Mouse (Mus musculus) cerebellum, adult 2 months (tissue): ENCODE measurements around the gene Ecpas. TPM values are rescaled to one million over a fixed set of nuclear protein-coding genes. Genes with fewer than 3 reads are reported as not detected.

Experiments used
- DNase-seq, 2 experiments: peaks; one replicate each; pipeline ENCODE4 v3.0.0; 2021
- H3K27ac ChIP-seq: fragments of 200-500 bp; 2 replicates; pipeline ENCODE4 v1.5.1; 2012; ENCODE audit warnings: low read length, control low read depth, inconsistent platforms; ENCODE audit not compliant: insufficient read depth
- H3K27me3 ChIP-seq: fragments of 200-500 bp; 2 replicates; pipeline ENCODE4 v1.6.1; 2012; ENCODE audit warnings: inconsistent platforms, mild to moderate bottlenecking, low read length, moderate library complexity; ENCODE audit not compliant: control insufficient read depth, insufficient read depth
- H3K4me1 ChIP-seq: fragments of 200-500 bp; 2 replicates; pipeline ENCODE4 v1.6.1; 2011; ENCODE audit warnings: low read length; ENCODE audit not compliant: control insufficient read depth, insufficient read depth
- H3K4me3 ChIP-seq: fragments of 200-500 bp; replicated peaks from 2 replicates; pipeline ENCODE3; 2011; ENCODE audit warnings: mild to moderate bottlenecking, low read depth, low read length, control low read depth; ENCODE audit not compliant: insufficient read depth
- CTCF ChIP-seq: fragments of 200-500 bp; IDR thresholded peaks from 2 replicates; pipeline ENCODE4 v1.5.1; 2011; ENCODE audit warnings: low read depth, mild to moderate bottlenecking, control low read depth, low read length, moderate library complexity, borderline replicate concordance; ENCODE audit not compliant: insufficient read depth
- POLR2A ChIP-seq: fragments of 200-500 bp; IDR thresholded peaks from 2 replicates; pipeline ENCODE4 v1.6.1; 2011; ENCODE audit warnings: low read length, control low read depth, borderline replicate concordance; ENCODE audit not compliant: insufficient read depth
- WGBS: fragments of 180-500 bp; shearing (Covaris S2); methylation state at CpG from one replicate; pipeline ENCODE4 v1.1.7; 2018; 5-methylcytosine and 5-hydroxymethylcytosine counted together
- polyA plus RNA-seq: library from polyadenylated mRNA; depleted of rRNA; stranded (reverse); fragments of >200 nt; gene quantifications from 2 replicates; pipeline ENCODE4 v1.2.3, GENCODE M21; 2012

Ecpas gene
- polyA plus RNA-seq, 1 experiment: 41.8 TPM

DNA sequence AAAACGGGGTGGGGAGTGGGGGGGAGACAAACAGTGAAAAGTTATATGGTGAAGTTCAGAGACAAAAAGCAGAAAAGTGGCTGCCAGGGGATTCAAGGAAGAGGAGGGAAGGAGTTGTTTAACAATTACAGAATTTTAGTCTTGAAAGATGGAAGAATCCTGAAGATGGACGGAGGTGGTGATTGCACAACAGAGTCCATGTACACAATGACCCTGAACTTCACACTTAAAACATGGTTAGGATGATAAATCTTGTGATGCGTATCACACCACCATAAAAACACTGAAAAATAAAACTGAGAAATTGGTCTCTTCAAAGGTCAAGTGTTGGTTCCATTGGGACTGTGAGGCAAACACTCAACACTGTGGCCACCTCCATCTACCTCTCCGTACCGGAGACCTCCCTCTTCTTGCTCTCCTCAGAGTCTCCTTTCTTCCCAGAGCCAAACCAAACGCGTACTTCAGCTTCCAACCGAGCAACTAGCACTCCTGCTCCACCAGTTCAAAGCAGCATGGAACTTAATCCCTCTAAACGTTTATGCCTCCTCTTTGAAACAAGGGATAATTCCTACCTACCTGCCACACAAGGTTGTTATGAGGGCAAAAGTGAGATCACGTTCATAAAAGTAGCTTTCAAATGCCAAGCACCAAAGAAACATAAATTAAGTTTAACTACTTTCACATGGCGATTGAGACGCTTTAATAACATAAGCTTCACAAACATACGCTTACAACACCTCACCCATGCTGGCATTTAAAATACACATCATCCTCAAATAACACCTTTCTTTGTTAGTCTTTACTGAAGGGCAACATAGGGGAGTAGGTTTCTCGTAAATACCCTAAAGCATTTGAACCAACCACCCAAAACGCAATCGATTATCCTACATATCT lies 2.1 kb downstream of the Ecpas start:
- H3K4me3 ChIP-seq: peak overlapping the region; percentile 92
- WGBS: 26% methylated on average over 16 of the region's 16 CpGs
- H3K4me1 ChIP-seq: peaks cover 5% of the 10 kb centered on the region; the same call in 1 of the 2 replicates
- 0 out of 2 replicates have a peak overlapping the region, but pooled peaks have one; percentile 78 for H3K27ac ChIP-seq
- H3K27me3 ChIP-seq: no peaks in the 10 kb centered on the region
- TF ChIP-seq POLR2A (no peak), CTCF (no peak)
- DNase-seq: no peak

DNA sequence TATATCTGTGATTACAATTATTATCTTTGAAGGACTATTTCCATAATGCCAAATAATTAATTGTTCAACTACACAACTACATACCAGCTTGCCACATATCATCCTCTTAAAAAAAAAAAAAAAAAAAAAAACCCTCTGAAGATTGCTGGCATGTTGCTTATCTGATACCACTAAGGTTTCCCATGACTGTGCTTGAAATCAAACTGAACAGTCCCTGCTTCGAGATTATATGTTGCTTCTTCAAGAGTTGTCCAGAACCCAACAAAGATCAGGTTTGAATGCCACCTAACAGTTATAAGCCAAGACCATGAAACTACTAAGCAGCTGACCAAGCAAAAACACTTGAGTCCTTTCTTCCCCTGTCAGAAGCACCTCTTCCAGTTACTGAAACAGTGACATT lies 5.1 kb downstream of the Ecpas start:
- DNase-seq: no peak
- Histone ChIP-seq H3K27ac (no peak overlapping the region), H3K27me3 (no peaks in the 10 kb centered on the region), H3K4me1 (peaks cover 11% of the 10 kb centered on the region; the same call in 1 of the 2 replicates), H3K4me3 (no peak overlapping the region)
- WGBS: 85% methylated on average over 1 of the region's 1 CpGs
- TF ChIP-seq POLR2A: no peak

DNA sequence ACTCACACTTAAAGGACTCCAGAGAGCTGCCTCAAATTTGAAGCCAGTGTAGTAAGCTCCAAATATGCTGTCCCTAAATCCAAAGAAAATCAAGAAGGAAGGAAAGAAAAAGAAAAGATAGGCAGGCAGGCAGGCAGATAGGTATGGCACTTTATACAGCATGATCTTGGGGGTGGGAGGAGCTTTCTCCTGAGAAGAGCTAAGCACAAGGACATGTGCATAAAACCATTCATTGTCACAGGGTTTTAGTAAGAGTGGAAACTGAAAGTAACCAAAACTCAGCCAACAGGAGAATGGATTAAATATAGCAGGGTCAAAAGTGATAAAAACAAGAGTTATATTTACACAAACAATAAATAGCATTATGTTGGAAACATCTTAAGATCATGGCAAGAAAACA lies 14.2 kb downstream of the Ecpas start:
- TF ChIP-seq CTCF (no peak), POLR2A (no peak)
- H3K27me3 ChIP-seq: no peaks in the 10 kb centered on the region
- DNase-seq: no peak
- H3K4me3 ChIP-seq: no peak overlapping the region
- H3K27ac ChIP-seq: no peak overlapping the region
- H3K4me1 ChIP-seq: peaks cover 5% of the 10 kb centered on the region; the same call in 1 of the 2 replicates

DNA sequence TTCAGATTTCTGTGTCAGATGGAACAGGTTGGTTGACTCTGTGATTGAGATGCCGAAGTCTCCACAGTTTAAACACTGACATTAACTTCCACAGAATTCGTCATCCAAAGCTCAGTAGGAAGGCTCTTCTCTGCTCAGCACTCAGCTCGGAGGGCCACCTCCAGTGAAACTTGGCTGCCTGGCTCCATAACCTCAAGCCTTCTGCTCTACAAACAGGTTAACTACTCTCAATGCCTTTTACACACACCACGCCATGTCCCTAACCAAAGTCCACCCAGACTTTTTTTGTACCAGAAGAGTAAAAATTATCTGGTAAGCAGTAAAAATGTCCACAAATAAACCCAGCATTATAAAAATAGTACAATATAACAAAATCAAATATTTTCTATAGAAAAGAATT lies 15.1 kb downstream of the Ecpas start:
- Histone ChIP-seq H3K4me1 (no peaks in the 10 kb centered on the region), H3K27me3 (no peaks in the 10 kb centered on the region), H3K27ac (no peak overlapping the region), H3K4me3 (no peak overlapping the region)
- DNase-seq: peak; percentile 31 to 47
- WGBS: 17% methylated on average over 4 of the region's 4 CpGs
- TF ChIP-seq POLR2A (no peak), CTCF (no peak)

DNA sequence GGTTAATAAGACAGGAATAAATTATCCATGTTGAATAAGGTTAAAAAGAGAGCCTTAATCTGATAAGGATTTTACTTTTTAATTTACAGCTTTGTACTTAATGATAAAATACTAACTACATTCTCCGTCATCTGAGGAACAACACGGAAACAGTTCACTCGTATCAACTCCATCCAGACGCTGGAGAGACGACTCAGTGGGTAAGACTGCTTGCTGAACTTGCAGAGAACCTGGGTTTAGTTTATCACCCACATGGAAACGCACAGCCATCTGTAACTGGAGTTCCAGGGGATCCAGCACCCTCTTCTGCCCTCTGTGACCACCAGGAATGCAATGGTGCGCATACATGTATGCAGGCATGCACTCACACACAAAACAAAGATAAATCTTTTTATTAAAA lies 18.1 kb downstream of the Ecpas start:
- H3K4me1 ChIP-seq: no peaks in the 10 kb centered on the region
- no peaks in the 10 kb centered on the region for H3K27me3 ChIP-seq
- no peak overlapping the region for H3K27ac ChIP-seq
- no peak for DNase-seq
- H3K4me3 ChIP-seq: no peak overlapping the region
- TF ChIP-seq POLR2A (no peak), CTCF (no peak)
- whole genome bisulfite sequencing: 81% methylated on average over 7 of the region's 7 CpGs

DNA sequence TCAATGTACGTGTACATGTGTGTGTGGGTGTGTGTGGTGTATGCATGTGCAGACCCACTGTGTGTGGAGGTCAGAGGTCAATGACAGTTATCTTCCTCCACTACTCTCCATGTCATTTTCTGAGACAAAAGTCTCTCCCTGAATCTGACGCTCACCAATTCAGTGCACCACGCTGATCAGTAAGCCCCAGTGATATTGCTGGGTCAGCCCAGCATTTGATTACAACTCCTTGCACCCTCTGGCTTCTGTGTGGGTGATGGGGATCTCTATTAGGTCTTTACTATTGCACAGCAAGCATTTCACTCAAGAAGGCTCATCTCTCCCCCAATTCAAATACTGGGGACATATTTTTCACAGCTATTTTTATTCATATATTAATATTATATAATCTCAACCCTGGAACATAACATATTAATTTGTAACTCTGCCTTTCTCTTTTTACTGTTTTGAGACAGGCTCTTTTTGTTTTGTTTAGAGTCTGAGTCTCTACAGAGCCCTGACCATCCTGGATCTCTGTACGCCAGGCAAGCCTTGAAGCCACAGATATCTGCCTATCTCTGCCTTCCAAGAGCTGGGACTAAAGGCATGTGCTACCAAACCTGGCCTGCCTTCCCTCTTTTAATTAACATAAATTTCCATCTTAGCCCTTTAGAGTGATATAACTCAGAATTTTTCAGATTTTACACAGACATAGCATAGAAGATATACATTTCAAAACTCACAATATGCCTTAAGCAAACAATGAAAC lies 22.3 kb downstream of the Ecpas start:
- H3K4me3 ChIP-seq: no peak overlapping the region
- no peak overlapping the region for H3K27ac ChIP-seq
- peaks cover 2% of the 10 kb centered on the region; the same call in 1 of the 2 replicates for H3K4me1 ChIP-seq
- WGBS: 92% methylated on average over 4 of the region's 4 CpGs
- TF ChIP-seq CTCF: no peak
- no peak for TF ChIP-seq POLR2A
- no peaks in the 10 kb centered on the region for H3K27me3 ChIP-seq
- DNase-seq: no peak

DNA sequence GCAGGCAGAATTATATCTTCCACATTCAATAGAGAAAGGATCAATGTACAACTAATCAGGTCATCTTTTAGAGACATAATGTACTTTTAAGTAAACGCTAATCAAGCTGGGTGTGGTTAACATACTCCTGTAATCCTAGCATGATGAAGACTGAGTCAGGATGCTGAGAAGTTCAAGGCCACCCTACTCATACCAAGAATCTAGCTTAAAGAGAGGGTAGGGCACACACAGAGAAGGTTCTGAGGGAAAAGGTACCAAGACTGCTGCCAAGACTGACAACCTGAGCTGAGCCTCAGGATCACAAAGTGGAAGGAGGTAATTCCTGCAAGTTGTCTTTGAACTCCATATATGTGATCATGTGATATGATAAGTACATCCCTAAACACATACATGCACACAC lies 24.0 kb downstream of the Ecpas start:
- Histone ChIP-seq H3K4me3 (no peak overlapping the region), H3K27ac (no peak overlapping the region), H3K4me1 (peaks cover 2% of the 10 kb centered on the region; the same call in 1 of the 2 replicates), H3K27me3 (no peaks in the 10 kb centered on the region)
- no peak for DNase-seq
- WGBS: 89% methylated on average over 1 of the region's 1 CpGs
- TF ChIP-seq POLR2A (no peak), CTCF (no peak)

DNA sequence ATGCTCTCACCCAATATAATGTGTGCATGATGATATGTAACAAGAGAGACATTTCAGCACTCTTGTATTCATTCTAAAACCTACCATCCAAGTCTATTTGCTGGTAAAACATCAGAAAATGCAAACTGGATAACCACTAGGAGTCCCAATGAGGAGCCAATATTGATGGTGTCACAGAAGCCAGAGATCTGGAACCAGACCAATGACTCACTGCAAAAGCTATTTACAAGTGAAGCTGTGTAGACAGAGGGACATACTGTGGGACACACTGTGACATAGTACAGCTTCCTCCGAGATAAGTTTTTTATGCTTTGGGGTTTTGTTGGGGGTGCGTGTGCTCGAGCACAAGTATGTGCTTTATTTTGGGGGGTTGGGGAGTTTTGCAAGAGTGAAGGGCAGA lies 24.9 kb downstream of the Ecpas start:
- DNase-seq: peak in 1 of 2 experiments; percentile 14
- Histone ChIP-seq H3K27me3 (no peaks in the 10 kb centered on the region), H3K4me3 (no peak overlapping the region), H3K4me1 (peaks cover 2% of the 10 kb centered on the region; the same call in 1 of the 2 replicates), H3K27ac (no peak overlapping the region)
- TF ChIP-seq POLR2A (no peak), CTCF (no peak)
- WGBS: 77% methylated on average over 3 of the region's 3 CpGs
